Mouse (Mus musculus) testis, adult 2 months (tissue): Measurements from ENCODE around the gene Hoxa4.

ENCODE experiments used
- CTCF ChIP-seq: fragments of 200-500 bp; IDR thresholded peaks from 2 replicates; pipeline ENCODE4 v1.5.1; 2012; ENCODE audit warnings: low read depth, mild to moderate bottlenecking, inconsistent platforms, low read length, moderate library complexity; ENCODE audit not compliant: control insufficient read depth, insufficient read depth, insufficient replicate concordance
- POLR2A ChIP-seq: fragments of 200-500 bp; IDR thresholded peaks from 2 replicates; pipeline ENCODE4 v1.6.1; 2012; ENCODE audit warnings: low read depth, mild to moderate bottlenecking, inconsistent platforms, low read length, moderate library complexity; ENCODE audit not compliant: control insufficient read depth

GRCm38 (mm10) chr6:52209685-52210046 is 18.1 kb upstream of the Hoxa4 start:
- TF ChIP-seq POLR2A: no peak
- TF ChIP-seq CTCF: no peak
